Mouse (Mus musculus): ENCODE results near the gene Ascl4. TPM values are rescaled to one million over a fixed set of nuclear protein-coding genes. Genes with fewer than 3 reads are reported as not detected.

Gene Ascl4
- total and polyA plus RNA-seq, 2 experiments from 2014 or later = 0.44 to 0.70 TPM

- Histone ChIP-seq H3K27ac (ENCODE audit: low read depth, low read length) (no peak overlapping the region), H3K9ac (replicated peaks; ENCODE audit: low read length, poor library complexity, severe bottlenecking) (no peak overlapping the region), H3K4me3 (ENCODE audit: low read depth, low read length) (no peak overlapping the region), H3K27me3 (ENCODE audit: insufficient read depth, low read length) (no peaks in the 10 kb centered on the region), H3K9me3 (ENCODE audit: low read length) (no peaks in the 10 kb centered on the region), H3K4me2 (ENCODE audit: low read depth, low read length, poor library complexity, severe bottlenecking) (no peak overlapping the region), H3K4me1 (ENCODE audit: insufficient read depth, low read length) (no peaks in the 10 kb centered on the region), H3K36me3 (ENCODE audit: insufficient read depth, low read length) (no peaks in the 10 kb centered on the region)
- no peak for DNase-seq (ENCODE audit: low spot score)
- TF ChIP-seq CTCF (IDR thresholded peaks at IDR 0.05) = no peak
- no peak for ATAC-seq (ENCODE audit: low FRiP score)
- 82% methylated on average over 6 of the region's 6 CpGs for WGBS
Observed at GRCm38 (mm10) chr10:85989412-85990115, 62.1 kb downstream of the Ascl4 start.

DNA sequence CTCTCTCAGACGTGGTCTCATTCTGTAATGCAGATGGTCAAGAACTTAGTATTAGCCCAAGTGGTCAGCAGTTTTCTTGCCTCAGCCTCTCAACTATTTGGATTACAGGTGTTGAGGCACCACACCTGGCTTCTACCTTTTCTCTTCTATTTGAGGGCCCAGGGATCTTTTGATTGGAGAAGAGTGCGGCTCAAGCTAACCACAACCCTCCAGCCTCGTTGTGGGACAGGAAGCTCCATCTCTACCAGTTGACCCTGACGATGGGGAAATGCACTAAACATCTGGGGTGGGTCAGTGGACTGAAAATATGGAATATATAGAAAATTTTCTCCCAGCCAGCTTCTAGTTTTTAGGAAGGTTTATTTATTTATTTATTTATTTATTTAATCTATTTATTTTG is 64.9 kb downstream of the Ascl4 start:
- DNase-seq (ENCODE audit: low spot score) = no peak
- no peak overlapping the region for H3K9ac ChIP-seq (replicated peaks; ENCODE audit: low read length, poor library complexity, severe bottlenecking)
- WGBS = 84% methylated on average over 4 of the region's 4 CpGs
- no peaks in the 10 kb centered on the region for H3K27me3 ChIP-seq (ENCODE audit: insufficient read depth, low read length)
- no peak overlapping the region for H3K4me3 ChIP-seq (ENCODE audit: low read depth, low read length)
- H3K27ac ChIP-seq (ENCODE audit: low read depth, low read length) = no peak overlapping the region
- no peaks in the 10 kb centered on the region for H3K4me1 ChIP-seq (ENCODE audit: insufficient read depth, low read length)
- H3K4me2 ChIP-seq (ENCODE audit: low read depth, low read length, poor library complexity, severe bottlenecking) = no peak overlapping the region
- no peak for ATAC-seq (ENCODE audit: low FRiP score)
- H3K36me3 ChIP-seq (ENCODE audit: insufficient read depth, low read length) = no peaks in the 10 kb centered on the region
- no peaks in the 10 kb centered on the region for H3K9me3 ChIP-seq (ENCODE audit: low read length)
- no peak for TF ChIP-seq CTCF (IDR thresholded peaks at IDR 0.05)

GRCm38 (mm10) chr10:85993836-85994235 is 66.4 kb downstream of the Ascl4 start:
- Histone ChIP-seq H3K9me3 (ENCODE audit: low read length) (no peaks in the 10 kb centered on the region), H3K4me3 (ENCODE audit: low read depth, low read length) (no peak overlapping the region), H3K36me3 (ENCODE audit: insufficient read depth, low read length) (no peaks in the 10 kb centered on the region), H3K27ac (ENCODE audit: low read depth, low read length) (no peak overlapping the region), H3K4me2 (ENCODE audit: low read depth, low read length, poor library complexity, severe bottlenecking) (no peak overlapping the region), H3K4me1 (ENCODE audit: insufficient read depth, low read length) (no peaks in the 10 kb centered on the region), H3K27me3 (ENCODE audit: insufficient read depth, low read length) (no peaks in the 10 kb centered on the region), H3K9ac (replicated peaks; ENCODE audit: low read length, poor library complexity, severe bottlenecking) (no peak overlapping the region)
- WGBS = 90% methylated on average over 9 of the region's 9 CpGs
- no peak for TF ChIP-seq CTCF (IDR thresholded peaks at IDR 0.05)
- no peak for DNase-seq (ENCODE audit: low spot score)
- no peak for ATAC-seq (ENCODE audit: low FRiP score)

GRCm38 (mm10) chr10:85994543-85995104 is 67.1 kb downstream of the Ascl4 start:
- DNase-seq (ENCODE audit: low spot score) (no peak), ATAC-seq (ENCODE audit: low FRiP score) (no peak)
- Histone ChIP-seq H3K27ac (ENCODE audit: low read depth, low read length) (no peak overlapping the region), H3K4me1 (ENCODE audit: insufficient read depth, low read length) (no peaks in the 10 kb centered on the region), H3K4me3 (ENCODE audit: low read depth, low read length) (no peak overlapping the region), H3K4me2 (ENCODE audit: low read depth, low read length, poor library complexity, severe bottlenecking) (no peak overlapping the region), H3K36me3 (ENCODE audit: insufficient read depth, low read length) (no peaks in the 10 kb centered on the region), H3K9me3 (ENCODE audit: low read length) (no peaks in the 10 kb centered on the region), H3K27me3 (ENCODE audit: insufficient read depth, low read length) (no peaks in the 10 kb centered on the region), H3K9ac (replicated peaks; ENCODE audit: low read length, poor library complexity, severe bottlenecking) (no peak overlapping the region)
- TF ChIP-seq CTCF (IDR thresholded peaks at IDR 0.05) = no peak
- WGBS = 89% methylated on average over 5 of the region's 5 CpGs

Other genes starting within 250 kb of the Ascl4 start
- 42.3 and 47.8 TPM in 2 replicates for gene Pwp1, start 98.2 kb upstream of the Ascl4 start, total RNA-seq (2014; rRNA removed)
- 48.3 and 51.5 TPM in 2 replicates for gene Pwp1, start 98.2 kb upstream of the Ascl4 start, polyA plus RNA-seq (2015; fragmentation: Nextera tagmentation; extraction: Ambion mirVana)
- gene Prdm4, start 10.5 kb upstream of the Ascl4 start, total RNA-seq (2014; rRNA removed) = 65.8 and 71.4 TPM in 2 replicates
- gene Prdm4, start 10.5 kb upstream of the Ascl4 start, polyA plus RNA-seq (2015; fragmentation: Nextera tagmentation; extraction: Ambion mirVana) = 13.0 and 14.9 TPM in 2 replicates
- gene Rtcb, start 30.1 kb downstream of the Ascl4 start, total RNA-seq (2014; rRNA removed) = 103 and 110 TPM in 2 replicates
- 163 and 164 TPM in 2 replicates for gene Rtcb, start 30.1 kb downstream of the Ascl4 start, polyA plus RNA-seq (2015; fragmentation: Nextera tagmentation; extraction: Ambion mirVana)
- gene Bpifc, start 84.2 kb downstream of the Ascl4 start, total RNA-seq (2014; rRNA removed) = 0.33 TPM in 2 replicates
- 0.11 and 0.15 TPM in 2 replicates for gene Bpifc, start 84.2 kb downstream of the Ascl4 start, polyA plus RNA-seq (2015; fragmentation: Nextera tagmentation; extraction: Ambion mirVana)
- gene Fbxo7, start 94.3 kb downstream of the Ascl4 start, total RNA-seq (2014; rRNA removed) = 16.6 and 19.6 TPM in 2 replicates
- gene Fbxo7, start 94.3 kb downstream of the Ascl4 start, polyA plus RNA-seq (2015; fragmentation: Nextera tagmentation; extraction: Ambion mirVana) = 26.1 and 29.6 TPM in 2 replicates